Mouse (Mus musculus) adrenal gland, postnatal 25 days (tissue): ENCODE measurements at regions not wholly inside any gene's neighbourhood (a gene's known extent, or its start where the extent isn't known, plus 50 kb on each side); places are given as distances from the start of the nearest gene placed in this dataset.
A peak's percentile ranks its signal among the peaks of the same experiment; 100 is the strongest.

Experiments used
- DNase-seq: peaks from one replicate; pipeline ENCODE4 v3.0.0; 2021; ENCODE audit warnings: mixed read lengths

DNA sequence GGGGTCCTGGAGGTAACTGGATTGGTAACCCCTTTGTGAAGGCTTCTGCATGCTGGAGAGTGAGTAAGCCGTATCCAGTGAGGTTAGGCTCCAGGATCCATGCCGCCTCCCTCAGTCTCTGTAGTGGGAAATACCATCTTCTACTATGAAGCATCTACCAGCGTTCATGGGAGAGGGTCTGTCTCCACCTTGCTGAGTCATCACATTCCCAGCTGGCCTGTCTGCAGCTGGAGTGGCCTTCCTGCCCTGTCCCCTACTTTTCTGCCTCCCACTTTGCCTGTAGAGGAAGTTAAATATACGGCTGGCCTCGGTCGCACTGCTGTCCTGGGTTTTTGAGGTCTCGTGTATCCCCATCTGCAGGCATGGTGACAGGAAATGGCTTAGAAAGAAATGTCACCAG lies 78.0 kb upstream of the Sec14l1 start:
- DNase-seq, result no peak

DNA sequence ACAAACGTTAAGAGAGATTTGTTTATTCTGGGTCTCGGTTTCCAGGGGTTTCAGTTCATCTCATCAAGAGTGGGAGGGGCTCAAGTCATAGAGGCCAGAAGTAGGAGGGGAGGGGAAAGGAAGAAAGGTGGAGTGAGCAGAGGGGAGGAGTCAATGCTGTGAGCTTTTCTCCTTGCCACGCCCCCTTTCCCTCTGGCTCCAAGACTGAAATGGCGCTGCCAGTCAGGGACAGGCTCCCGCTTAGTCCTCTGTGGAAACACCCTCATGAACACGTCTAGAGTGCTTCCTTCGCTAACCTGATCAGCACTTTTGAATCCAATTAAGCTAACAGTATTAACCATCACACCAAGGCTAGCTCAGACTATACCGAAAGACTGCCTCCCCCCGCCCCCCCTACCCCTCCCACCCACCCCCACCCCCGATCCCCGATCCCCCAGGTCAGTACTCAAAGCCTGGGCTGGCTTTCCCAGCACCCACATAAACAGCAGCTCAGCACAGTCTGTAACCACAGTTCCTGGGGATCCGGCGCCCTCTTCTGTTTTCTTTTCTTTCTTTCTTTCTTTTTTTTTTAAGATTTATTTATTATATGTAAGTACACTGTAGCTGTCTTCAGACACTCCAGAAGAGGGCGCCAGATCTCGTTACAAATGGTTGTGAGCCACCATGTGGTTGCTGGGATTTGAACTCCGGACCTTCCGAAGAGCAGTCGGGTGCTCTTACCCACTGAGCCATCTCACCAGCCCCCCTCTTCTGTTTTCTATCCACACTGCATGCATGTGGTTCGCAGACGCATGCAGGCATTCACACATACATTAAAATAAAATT lies 76.5 kb upstream of the Sec14l1 start:
- no peak for DNase-seq

DNA sequence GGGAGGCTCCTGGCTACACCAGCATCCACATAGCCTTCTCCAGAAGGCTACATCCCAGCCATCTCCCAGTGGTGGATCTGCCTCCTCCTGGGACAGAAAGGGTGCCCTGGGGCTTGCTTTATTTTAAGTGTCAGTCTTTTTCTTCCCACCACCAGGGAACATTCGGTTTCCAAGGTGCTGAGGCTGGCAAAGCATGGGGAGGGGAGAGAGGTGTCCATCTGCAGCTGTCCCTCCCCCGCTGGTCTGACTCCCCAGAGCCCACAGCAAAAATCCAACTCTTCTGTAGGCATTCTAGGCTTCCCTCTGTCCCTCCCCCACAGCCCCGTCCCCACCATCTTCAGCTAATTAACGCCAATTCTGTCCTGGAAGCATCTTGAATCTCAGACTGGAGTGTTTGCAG lies 74.1 kb upstream of the Sec14l1 start:
- no peak for DNase-seq

DNA sequence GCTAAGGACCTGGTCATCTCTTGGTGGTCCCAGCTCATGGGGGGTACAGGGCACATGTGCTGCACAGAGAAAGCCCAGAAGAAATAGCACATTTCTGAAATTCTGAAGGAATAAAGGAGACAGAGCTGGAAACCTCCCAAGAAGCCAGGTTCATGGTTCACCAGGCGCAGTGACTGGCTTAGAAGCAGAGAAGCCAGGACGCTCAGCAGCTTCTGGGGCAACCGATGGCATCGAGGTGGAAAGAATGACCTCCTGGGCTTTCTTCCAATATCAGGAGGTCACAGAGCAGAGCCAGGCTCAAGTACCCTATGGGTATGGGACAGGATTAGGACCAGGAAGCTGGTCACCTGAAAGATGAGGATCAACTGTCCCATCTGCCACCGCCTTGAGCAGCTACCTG lies 72.6 kb upstream of the Sec14l1 start:
- no peak for DNase-seq

DNA sequence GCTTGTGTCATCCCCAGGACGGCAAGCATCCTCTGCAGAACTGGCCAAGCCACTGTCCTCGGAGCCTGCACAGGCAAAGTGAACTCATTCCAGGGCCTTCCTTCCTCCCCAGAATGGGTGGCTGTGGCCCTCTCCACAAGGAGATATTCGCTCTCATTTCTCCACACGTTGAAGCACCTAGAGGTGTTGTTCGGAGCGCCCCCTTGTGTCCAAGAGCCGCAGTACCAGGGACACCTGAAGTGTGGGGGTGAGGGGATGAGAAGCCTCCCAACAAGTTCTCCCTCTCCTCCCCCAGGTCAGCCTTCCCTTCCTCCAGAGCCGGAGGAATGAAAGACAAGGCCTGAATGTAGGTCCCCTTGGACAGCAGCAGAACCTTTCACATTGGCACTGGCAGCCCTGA lies 71.4 kb upstream of the Sec14l1 start:
- peak; percentile 72 for DNase-seq

DNA sequence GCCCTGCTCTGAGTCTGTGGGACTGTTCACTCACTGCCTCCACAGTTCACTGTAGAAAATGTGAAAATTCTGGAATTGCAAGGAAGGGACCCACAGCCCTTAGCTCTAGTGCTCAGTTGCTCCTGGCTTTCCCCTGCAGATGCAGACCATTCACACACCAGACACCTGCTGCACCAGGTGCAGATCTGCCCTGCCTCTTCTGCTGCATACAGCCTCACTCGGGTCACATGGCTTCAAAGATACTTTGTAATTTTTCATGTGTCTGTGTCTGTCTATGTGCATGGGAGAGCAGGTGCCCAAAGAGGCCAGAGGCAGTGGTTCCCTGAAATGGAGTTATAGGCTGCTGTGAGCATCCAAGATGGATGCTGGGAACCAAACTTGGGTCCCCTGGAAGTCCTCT lies 70.2 kb upstream of the Sec14l1 start:
- DNase-seq, result no peak

DNA sequence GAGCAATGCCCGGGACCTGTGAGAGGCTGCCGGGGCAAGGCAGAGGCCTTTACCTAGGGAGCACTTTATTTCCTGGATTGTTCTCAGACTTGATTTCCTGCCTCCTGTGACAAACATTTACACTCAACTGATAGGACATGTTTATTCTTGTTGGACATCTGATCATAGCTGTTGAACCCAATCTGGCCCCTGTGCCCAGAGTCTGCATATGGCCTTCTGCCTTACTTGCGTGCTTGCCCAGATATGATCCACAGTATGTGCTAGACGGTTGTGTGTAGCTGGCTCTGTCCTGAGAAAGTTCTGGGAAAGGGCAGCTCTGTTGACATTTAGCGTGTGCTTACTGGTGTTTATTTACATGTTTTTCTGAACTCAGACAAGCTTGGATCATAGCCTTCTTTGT lies 68.3 kb upstream of the Sec14l1 start:
- DNase-seq, result no peak

DNA sequence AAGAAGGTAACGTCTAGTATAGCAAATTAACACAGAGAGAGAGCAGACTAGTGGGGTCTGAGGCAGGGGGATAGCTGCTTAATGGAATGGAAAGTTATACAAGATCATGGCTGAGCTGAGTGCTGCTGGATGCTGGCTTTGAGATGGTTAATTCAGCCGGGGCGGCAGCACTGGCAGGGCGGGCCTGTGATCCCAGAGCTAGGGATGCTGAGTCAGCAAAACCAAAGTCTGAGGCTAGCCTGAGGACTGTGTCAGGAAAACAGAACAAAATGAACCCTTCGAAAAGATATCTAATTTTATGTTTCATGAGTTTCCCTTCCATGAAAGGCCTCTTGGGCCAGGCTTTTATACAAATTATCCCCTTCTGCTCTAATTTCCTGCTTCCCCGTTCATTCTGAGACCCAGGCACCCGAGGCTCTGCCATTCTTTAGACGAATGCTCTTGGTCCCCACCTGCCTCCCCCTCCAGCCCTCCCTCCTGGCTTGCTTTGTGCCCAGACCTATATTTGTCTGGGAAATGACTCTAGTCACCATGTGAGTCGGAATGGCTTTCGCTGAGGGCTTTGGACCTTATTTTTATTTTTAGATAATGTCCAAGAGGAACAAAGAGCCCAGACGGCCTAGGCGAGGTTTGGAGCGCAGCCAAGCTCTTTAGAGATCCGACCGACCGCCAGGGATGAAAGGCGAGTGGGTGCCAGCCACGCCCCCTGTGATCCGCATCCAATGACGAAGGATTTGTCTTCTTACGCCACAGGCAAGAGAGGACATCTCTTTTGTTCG lies 67.6 kb upstream of the Sec14l1 start:
- DNase-seq, result peak; percentile 70

DNA sequence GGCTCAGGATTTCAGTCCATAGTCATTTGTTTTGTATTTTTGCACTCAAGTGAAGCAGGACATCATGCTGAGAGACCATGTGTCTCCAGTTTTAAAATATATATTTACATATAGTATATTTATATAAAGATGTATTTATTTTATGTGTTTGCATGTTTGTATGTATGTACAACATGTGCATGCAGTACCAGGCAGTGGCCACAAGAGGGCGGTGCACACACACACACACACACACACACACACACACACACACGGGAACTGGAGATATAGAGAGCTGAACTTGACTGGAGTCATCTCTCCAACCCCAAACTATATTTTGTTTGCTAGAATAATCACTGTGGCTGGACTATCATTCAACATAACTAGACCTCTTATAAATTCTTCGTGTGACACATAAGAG lies 66.1 kb upstream of the Sec14l1 start:
- no peak for DNase-seq

DNA sequence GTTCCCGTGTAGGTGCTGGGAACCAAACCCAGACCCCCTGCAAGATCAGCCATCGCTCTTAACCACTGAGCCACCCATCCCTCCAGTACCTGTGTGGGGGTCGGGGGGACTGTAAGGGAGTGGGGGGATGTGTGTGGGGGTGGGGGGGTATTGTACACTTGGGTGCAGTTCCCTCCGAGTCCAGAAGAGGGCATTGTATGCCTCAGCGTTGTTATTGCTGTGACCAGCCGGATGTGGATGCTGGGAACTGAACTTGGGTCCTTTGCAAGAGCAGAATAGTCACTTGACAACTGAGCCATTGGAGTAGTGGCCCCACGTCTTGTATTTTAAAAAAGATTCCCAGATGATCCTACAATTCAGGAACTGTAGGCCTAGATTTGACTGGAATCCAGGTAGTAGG lies 64.2 kb upstream of the Sec14l1 start:
- no peak for DNase-seq

DNA sequence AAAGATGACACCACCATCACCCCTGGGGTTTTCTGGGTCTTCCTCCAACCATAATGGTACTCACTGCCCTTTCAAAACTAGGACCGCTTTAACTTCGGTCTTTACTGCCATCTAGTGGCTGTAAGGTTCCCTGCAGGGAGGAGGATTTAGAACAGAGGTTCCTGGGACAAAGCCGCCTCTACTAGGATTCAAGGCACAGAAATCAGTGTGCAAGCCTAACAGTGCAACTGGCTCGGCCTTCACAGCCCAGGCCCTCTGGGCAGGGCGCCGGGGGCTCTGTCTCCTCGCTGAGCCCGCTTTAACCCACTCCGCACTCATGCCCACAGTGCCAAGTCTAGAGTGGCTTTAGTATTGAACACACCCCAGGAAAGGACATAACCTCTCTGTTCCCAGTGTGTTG lies 58.0 kb upstream of the Sec14l1 start:
- DNase-seq, result peak; percentile 41

DNA sequence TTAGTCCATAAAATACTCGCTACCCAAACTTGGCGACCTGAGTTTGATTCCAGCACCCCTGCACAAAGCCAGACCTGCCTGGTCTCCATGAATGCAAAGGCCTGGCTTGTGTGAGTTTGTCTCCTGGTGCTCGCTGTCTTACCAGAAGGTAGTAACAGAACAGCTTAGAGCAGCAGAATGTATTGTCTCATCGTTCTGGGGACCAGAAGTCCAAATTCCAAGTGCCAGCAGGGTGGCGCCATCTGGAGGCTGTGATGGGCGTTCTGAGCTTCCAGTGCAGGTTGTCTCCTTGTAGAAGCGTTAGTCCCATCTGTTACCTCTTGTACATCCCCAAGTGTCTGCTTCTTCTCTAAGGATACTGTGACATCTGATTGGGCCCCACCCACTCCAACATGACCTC lies 57.5 kb upstream of the Sec14l1 start:
- DNase-seq, result no peak

DNA sequence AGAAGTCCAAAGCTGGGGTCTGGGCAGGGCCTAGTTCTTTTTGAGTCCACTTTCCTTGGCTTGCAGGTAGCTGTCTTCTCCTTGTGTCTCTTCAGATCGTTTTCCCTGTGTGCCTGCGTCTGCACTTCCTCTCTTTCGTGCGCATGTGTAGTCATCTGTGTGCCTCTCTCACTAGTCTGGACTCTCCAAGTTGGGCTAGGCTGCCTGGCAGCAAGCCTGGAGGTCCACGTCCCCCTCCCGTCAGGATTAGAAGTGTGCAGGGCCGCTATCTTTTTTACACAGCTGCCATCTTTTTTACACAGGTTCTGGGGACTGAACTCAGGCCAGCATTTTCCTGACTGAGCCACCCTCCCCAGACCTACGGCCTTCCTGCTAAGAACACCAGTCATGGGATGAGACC lies 55.8 kb upstream of the Sec14l1 start:
- DNase-seq, result no peak

DNA sequence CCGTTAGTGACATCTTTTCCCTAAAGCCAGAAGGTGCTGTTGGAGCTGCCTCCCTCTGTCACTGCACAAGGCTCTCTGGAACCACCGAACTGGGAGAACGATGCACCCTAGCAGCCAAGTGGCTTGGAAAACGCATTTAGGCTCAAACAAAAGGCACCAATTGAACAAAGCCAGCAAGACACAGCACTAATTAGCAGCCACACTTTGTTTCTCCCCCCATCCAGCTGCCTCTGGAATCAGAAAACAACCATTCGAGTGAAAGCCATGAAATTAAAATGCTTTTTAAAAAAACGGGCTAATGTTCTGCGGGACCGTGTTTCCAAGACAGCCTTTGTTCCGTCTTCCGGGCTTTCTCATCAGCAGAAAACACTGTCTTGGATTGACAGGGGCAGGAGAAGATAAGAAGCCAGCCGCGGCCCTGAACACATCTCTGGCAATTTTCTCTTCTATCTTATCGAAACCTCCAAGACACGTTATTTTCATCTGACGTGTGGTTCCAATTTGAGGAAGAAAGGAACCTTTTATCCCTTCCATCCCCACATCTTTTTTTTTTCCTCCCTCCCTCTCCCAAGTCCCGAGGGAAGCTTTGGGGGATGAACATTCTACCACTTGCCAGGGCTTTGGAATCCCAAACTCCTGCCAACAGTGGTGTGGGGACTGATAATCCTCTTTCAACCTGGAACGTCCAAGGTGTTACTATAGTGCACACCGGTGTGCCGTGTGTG lies 54.8 kb upstream of the Sec14l1 start:
- DNase-seq, result no peak

DNA sequence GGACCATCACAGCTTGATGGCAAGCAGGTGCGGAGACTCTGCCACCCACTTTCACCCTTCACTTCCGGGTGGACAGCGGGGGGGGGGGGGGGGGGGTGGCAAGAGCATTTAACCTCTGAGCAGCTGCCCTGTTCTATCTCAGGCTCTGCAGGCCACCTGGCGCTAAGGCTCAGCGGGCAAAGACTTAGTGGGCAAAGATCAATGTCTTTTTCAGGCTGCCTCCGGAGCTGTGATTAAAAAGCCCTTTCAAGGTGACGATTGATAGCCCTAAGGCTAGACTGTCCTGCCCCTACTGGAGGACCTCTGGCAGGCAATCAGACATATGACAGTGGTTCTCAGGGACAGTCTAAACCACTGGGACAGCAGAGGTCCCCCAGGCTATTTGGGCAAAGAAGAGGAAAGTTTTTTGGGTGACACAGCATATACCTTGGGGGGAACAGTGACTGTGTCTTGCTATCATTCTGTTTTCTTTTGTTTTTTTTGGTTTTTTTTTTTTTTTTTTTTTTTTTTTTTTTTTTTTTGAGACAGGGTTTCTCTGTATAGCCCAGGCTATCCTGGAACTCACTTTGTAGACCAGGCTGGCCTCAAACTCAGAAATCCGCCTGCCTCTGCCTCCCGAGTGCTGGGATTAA lies 54.1 kb upstream of the Sec14l1 start:
- no peak for DNase-seq

DNA sequence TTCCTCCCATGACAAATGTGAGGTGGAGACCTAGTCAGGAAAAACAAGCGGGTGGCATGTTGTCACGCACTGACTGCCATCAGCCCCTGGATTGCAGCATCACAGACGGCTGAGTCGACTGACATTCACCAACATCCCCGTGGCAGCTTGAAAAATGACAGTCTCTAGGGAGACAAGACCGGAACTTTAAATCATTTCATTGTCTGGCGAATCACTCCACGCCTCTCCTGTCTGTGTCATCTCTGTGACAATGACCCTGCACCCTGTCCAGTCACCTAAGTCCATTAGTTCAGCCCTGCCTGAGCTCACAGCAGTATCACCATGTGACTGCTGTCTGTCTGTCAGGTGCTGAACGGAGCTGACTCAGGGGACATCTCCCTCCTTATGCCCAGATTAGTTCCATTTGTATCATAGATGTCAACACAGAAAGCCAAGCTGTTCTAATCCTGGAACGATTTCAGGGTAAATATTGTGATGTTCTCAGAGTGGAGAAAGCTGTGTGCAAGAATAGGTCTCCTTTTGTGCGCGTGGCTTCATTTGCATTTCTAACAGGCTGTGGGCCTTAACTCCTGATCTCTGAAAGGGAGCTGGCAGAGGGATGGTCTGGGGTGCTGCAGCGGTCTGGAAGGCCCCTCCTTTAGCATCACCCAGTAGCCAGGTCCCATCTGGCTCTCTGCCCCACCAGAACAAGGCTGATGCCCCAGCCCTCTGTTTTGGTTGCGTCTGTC lies 52.0 kb upstream of the Sec14l1 start:
- no peak for DNase-seq
